Mouse (Mus musculus): ENCODE measurements around the gene Zfp600. TPM values are rescaled to one million over a fixed set of nuclear protein-coding genes. Genes with fewer than 3 reads are reported as not detected.

Gene Zfp600
- polyA plus RNA-seq, 1 experiment from 2014 or later: not detected

Other genes with a start within 250 kb of the Zfp600 start
- gene Zfp987, start 59.5 kb upstream of the Zfp600 start, polyA plus RNA-seq (2016; fragmentation: Nextera tagmentation; extraction: Ambion mirVana): not detected in 2 replicates